Mouse (Mus musculus) c-Kit-negative CD71-positive TER-119-positive erythroid progenitor cells, embryonic 14.5 days (primary cell): ENCODE results near the gene Rpf2.
A peak's percentile ranks its signal among the peaks of the same experiment; 100 is the strongest.

Experiments used
- DNase-seq: peaks from one replicate; pipeline ENCODE4 v3.0.0-alpha.2; 2013; ENCODE audit warnings: low read depth, low spot score

Rpf2 gene

DNA sequence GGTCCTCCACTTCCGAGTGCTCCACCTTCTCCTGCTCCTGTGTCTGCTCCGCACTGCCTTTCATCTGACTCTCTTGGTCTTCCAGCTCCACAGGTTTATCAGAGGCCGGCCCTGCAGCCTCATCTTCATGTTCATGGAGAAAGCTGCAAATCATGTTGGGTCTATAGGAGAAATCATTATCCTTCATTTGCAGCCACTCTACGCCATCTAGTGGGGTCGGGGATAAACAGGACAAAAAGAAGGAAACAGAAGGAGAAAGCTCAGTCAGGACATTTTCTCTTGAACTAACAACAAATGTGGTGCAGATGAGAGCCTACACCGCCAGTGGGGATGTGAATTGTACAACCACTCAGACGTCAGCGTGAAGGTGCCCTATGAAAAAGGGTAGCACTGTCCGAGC lies 2.8 kb upstream of the Rpf2 start:
- DNase-seq, result no peak

DNA sequence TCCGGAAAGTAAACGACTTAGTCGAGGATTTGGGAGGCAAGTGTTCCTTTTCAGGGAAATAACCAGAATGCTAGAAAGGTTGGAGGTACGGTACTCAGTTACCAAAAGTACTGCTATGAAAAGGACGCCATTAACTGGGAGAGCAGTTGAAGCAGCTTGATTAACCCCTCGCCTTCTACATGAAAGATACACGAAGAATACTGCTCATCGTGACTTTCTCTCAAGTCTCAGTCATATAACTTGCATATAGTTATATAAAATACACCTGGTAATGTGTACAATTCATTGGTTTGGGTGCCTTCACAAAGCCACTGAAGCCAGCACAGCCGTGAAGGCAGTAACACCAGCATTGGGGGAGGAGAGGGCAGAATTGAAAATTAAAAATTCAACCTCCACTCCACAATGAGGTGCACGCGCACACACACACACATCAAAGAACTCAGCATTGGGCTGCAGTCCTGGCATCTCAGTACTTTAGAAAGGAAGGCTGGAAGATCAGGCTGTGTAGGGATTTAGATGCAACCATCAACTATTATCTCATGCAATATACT lies 405 bp upstream of the Rpf2 start:
- DNase-seq, result no peak

DNA sequence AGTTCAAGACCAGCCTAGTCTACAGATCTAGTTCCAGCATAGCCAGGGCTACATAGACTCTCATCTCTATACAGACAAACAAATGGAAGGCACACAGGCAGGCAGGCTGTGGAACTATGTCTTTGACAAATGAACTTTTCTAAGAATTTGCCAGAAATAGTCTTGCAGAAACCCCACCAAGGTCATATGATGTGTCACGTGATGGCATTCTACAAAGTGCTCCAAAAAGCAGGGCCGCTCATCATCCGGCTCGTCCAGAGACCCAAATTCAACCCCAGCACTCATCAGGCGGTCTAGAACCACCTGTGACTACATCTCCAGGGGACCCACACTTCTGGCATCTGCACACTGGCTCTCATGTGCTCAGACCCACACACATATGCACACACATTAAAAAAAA lies 9.0 kb downstream of the Rpf2 start:
- DNase-seq, result no peak

DNA sequence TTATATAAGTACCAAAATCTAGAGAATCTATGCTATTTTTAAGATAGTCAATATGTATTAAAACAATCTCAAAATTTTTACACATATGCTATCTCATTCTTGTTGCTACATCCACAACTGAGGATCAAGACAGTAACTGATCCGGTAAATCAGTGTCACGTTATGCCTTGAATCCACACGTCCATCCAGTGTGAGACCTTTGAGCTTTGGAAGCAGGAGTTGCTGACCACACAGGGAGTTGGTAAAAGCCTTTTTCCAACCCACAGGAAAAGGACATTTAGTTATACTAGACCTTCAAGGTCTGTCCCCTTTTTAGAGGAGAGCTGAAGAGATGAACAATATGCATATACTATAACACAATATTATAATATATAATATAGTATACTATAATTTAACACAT lies 13.6 kb downstream of the Rpf2 start:
- no peak for DNase-seq

DNA sequence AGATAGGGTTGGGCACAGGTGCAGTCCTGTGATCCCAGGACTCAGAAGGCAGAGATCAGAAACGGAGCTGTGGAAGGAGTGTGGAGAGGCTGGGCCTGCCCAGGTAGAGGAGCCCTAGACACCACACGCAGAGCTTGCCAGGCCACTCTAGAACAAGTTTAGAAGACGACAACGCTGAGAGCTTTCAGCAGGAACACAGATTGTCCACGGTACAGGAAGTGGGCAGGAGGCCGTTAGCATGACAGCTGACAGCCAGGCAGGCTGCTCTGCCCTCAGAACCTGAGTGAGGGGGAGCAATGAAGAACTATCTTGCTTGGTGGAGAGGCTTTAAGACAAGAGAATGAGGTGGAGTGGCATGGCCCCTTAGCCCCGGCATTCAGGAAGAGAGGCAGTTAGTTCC lies 14.4 kb downstream of the Rpf2 start:
- no peak for DNase-seq

DNA sequence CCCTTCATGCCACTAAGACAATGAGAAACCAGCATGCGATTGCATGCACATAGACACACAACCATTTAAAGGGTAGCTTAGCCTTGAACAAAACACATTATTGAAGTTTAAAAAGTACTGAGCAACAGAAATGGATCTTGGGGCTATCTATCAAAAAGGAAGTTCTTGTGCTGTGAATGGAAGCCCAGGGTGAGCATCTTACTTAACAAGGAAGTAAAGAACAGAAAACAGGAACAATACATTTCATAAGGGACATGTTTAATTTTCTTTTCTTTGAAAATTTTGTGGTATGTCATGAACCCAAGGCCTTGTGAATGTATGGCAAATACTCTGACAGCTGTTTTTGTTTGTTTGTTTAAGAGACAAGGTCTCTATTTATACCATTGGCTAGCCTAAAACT lies 17.1 kb downstream of the Rpf2 start:
- DNase-seq, result no peak

DNA sequence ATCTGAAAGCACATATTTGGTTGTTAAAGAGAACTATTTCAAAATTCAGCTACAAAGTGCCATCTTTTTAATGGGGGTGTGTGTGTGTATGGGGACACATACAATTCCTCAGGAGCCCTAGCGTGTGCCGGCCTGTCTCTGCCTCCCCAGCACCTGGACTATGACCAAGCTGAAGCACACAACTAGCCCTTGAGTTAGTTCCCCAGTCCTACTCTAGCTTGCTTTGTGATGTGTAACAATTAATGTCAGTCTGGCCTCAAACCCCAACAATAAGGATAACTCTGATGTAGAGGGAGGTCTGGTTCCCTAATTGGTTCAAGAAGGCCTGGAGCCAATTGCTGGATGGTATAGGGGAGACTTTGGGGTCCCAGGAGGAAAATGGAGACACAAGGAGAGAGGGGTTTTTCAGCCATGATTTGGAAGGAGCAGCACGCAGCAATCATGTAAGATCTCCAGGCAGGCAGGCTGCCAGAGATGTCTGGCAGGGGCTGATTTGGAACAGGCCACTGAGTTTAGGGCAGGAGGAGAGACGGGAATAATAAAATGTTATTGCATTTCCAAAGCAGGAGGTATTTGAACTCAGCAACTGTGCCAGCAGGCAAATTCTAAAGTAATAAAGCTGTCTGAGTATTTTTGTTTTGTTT lies 19.1 kb downstream of the Rpf2 start:
- no peak for DNase-seq

DNA sequence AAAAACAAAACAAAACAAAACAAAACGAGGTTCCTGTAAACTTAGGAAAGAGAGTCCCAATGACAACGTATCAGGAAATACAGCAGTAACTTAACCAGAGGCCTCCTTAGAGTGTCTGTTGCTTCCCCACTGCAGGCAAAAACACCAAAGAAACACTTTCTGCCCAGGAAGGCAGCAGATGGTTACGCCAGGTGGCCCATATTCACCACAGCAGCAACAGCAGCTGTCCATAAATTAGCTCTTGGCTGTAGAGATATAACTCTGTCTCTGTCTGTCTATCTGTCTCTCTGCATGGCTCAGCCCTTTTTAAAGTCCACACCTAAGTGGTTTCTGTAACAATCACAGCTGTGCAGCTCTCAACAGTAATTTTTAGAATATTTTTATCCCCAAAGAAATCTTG lies 28.0 kb downstream of the Rpf2 start:
- no peak for DNase-seq

DNA sequence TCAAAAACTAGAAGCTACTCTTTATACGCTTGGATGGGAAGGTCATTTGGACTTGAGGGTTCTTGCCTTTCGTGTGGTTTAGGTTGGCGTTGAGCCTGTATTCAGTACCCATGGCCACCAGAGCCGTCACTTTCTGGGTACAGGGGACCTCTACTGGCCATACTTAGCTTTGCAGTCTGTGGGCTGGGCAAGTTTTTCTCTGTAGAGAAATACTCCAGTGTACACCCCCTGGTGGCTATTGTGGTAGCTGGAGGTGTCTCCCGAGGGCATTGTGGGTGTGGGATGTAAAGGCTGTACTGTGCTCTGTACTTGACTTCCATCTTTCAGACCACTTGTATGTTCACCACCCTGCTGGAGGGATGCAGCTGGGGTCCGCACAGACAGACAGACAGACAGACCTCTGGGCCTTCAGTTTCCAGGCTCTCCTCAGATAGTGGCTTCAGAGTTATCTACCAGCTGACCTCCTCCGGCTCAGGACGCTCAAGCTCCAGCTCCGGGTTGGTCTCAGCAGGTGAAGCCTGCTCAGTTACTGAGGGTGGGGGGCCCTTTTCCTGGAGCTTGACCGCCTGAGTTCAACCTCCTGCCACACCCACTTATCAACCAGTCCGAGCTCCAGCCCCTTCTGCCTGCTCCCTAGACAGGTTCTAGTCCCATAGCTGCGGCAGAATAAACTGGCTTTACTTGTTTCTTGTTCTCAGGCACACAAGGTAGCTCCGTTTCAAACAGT lies 34.2 kb downstream of the Rpf2 start:
- peak; percentile 84 for DNase-seq

DNA sequence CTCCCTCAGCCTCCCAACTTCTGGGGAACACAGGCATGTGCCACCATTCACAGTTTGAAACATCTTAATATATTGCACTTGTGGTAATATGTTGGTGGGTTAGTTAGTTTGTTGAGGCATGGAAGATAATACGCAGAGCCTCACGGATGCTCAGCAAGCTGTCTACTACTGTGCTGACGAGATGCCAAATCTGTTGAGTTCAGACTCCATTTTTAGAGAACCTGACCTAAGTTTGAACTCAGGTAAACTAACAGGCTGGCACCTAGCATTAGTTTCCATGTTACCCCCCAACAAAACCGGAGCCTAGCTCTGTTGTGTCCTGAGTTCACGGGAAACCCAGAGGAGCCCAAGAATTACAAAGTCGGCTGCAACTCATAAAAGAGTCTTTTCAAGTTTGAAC lies 51.8 kb downstream of the Rpf2 start:
- no peak for DNase-seq

DNA sequence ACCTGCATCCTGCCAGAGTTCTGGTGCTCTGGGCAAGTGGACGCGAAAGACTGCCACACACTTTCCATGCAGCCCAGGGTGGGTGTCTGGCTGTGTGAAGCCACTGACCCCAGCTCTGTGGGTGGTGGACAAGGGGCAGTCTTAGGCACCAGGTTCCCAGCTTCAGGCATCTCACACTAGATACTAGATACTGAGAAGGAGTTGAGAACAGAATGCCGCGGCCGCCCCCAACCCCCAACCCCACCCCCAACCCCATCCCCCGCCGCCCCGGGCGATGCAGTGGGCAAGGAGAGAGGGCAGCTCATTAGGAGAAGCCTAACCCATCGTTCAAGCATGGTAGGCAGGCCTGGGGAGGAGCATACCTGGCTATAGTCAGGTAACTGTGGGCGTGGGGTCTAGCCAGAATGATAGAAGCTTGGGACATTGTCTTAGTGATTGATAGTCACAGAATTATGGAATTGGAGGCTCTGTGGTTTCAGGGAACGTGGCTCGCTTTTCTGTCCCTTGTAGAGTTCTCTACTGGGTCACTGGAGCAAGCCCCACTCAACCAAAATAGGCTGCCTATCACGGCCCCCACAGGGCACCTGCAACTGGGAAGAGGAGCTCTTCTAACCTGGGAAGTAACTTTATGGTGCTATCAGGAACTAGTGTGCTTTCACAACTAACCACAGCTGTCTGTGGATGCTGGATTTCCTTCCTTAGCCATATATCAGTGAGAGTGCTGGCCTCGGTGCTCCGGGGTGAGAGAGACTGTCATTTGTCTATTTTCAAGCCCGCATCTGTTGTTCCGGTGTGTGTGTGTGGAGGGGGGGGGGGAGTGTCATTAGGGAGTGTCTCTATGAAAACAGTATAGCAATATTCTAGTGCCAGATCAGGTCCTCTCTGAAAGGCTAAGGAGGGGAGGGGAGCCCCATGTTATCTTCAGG lies 54.6 kb downstream of the Rpf2 start:
- no peak for DNase-seq

DNA sequence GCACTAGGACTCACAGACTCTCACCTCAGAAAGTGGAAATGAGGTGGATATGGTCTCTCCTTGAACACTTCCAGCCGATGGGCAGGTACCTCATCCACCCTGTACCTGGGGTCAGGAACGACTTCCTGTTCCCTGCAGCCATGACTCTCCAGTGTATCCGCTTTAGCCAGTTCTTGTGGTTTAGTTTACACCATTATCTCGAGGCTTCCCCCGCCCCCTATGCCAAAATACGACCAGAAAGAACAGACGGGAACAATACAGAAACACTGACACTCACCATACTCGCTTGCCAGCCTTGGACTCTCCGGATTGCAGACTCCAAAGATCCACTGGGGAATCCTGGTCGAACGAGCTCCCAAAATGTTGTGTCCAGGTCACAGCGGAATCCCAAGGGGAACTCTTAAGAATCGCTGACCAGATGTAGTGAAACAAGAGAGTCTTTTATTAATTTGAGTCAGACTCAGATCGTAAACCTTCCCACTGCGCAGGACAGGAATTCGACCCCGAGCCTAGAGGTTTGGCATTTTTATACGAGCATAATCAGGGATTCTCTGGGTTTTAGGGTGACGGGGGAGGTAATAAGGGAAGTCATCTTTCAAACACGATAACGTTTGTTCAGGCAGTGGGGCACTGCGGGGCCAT lies 55.4 kb downstream of the Rpf2 start:
- no peak for DNase-seq

DNA sequence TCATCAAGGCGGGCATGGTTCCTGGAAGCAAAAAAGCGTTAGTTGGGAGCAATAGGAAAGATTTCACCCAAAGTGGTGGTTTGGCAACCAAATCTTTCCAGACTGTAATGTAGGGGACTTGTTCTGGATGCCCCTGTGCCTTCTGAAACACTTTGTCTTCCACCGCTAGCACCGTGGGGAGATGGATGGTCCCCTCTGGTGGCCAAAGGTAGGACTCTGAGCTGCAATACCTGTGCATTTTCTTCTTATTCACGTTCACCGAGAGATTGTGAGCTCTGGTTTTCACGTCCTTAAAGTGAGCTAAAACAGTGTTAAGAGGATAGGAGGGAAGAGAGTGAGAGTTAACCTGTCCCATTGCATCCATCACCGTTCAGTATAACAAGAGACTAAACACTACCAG lies 56.0 kb downstream of the Rpf2 start:
- DNase-seq, result no peak

DNA sequence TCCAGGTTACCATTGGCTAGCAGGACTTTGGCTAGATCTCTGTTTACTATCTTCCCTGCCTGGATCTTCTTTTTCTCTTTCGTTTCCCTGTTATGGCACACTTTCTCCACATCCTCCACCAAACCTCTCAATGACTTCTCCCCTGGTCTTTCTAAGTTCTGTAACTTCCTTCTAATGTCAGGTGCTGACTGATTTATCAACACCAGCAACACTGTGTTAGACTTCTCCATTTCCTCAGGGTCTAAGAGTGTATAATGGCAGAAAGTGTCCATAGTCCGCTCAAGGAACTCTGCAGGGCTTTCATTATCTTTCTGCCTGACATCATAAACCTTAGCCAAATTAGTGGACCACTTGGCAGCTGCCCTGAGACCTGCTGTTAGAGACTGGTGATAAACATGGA lies 57.1 kb downstream of the Rpf2 start:
- no peak for DNase-seq

DNA sequence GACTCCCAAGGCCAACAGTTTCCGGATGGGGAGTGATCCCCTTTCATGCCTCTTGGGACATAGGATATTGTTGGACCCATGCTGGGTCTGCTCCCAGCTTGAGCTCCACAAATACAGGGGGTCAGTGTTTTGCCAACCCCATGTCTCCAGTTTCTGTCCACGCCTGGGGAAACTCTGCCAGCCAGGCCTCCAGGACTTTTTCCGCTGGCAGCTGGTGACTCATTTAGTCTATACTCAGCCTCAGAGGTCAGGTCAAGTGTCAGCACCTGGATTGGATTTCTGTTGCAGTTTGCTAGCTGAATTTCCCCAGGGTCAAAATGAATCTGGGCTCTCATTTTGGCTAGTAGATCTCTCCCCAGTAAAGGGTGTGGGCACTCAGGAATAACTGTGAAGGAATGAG lies 58.0 kb downstream of the Rpf2 start:
- DNase-seq, result no peak

DNA sequence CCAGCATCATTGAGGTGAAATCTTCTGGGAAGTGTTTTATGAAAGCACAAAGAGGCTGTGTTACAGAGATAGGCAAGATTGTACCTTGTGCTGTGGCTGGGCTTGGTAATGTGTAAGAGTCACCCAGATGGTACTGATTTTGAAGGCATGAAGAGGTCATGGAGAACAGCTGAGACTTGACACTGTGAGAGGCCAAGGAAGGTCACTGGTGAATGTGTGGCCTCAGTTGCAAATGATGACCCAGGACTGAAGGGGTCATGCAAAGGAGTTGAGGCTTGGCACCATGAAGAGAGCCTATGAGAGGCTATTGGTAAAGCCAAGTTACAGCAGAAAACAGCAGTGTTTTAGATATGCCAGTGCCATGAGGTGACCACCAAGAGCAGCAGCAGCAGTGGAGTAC lies 60.9 kb downstream of the Rpf2 start:
- DNase-seq, result no peak

DNA sequence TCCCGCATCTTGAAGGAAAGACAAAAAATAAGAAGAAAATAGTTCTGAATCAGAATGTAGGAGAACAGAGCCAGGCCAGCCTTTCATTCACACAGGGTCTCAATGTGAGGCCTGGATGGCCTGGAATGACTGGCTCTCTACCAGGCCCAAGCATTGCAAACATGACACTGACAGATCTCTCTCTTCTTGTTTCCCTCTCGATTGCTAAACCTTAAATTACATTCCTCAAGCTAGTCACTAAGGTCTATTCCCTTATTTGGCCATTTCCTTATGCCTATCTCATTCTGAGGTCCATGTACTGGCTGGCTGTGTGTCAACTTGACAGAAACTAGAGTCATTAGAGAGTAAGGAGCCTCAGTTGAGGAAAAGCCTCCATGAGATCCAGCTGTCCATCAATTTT lies 66.8 kb downstream of the Rpf2 start:
- no peak for DNase-seq

DNA sequence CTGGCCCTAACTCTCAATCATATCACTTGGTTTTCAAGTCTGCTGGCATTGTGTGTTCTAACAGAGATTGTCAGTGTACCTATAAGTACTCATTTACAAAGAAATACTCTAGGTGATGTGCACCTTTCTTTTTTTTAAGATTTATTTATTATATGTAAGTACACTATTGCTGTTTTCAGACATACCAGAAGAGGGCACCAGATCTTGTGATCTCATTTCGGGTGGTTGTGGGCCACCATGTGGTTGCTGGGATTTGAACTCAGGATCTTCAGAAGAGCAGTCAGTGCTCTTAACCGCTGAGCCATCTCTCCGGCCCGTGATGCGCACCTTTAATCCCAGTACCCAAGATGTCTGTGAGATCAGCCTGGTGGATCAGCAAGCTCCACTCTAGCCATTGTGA lies 67.7 kb downstream of the Rpf2 start:
- DNase-seq, result no peak

DNA sequence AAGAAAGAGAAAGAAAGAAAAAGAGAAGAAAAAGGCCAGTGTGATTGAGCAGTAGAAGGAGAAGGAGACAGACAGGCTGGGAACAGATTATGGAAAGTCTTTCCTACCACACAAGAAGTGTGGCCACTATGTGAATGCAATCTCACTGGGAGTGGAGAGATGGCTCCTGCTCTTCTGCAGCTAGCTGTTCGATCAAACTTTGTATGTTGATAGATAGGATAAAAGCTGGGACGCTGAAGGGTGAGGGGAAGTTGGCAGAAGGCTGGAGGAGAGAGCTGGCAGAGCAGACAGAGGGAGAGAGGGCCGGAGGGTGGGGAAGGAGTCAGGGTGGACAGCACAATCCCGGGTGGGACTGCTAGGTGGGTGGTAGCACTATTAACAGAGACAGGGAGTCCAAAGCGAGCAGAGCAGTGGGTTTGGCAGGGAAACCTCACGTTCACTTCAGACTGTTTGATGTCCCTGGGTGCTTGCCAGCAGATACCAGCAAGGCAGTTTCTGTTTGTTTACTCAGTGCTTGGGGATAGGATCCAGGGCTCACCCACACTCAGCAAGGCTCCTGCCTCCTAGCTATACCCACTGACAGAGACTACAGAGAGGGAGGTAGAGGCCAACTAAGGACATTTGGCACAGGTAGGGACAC lies 69.4 kb downstream of the Rpf2 start:
- no peak for DNase-seq
